Mouse (Mus musculus): Measurements from ENCODE around the gene Igfbp3.

Gene Igfbp3

GRCm38 (mm10) chr11:7212126-7212798, 1.5 kb downstream of the Igfbp3 start:
- no peak for DNase-seq (ENCODE audit: extremely low read depth, low read depth)

GRCm38 (mm10) chr11:7211211-7211610, 2.5 kb downstream of the Igfbp3 start:
- no peak for DNase-seq (ENCODE audit: extremely low read depth, low read depth)

DNA sequence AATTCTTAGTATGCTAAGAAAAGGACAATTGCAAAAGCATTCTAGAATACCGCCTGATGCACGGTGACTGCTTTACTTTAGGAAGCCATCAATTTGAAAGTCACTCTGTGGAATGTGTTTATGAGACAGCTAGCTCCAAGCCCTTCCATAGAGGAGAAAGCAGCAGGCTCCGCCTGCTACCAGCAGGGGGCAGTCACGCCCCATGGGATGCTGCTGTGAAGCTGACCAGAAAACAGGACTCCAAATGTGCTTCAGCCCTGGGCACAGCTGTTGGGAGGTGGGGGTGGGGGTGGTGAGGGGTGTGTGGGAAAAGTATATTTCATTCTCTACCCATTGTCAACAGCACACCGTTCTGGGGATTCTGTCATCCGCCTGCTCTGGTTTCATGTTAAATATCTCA, 3.4 kb downstream of the Igfbp3 start:
- DNase-seq (ENCODE audit: extremely low read depth, low read depth) = no peak

GRCm38 (mm10) chr11:7203846-7204245, 9.9 kb downstream of the Igfbp3 start:
- DNase-seq (ENCODE audit: extremely low read depth, low read depth) = no peak

- no peak for DNase-seq (ENCODE audit: extremely low read depth, low read depth)
Observed at GRCm38 (mm10) chr11:7202206-7202605, 11.5 kb downstream of the Igfbp3 start.

- DNase-seq (ENCODE audit: extremely low read depth, low read depth) = no peak
Observed at GRCm38 (mm10) chr11:7200393-7200783, 13.3 kb downstream of the Igfbp3 start.

GRCm38 (mm10) chr11:7199736-7200392, 13.9 kb downstream of the Igfbp3 start:
- no peak for DNase-seq (ENCODE audit: extremely low read depth, low read depth)

GRCm38 (mm10) chr11:7198481-7199256, 15.1 kb downstream of the Igfbp3 start:
- no peak for DNase-seq (ENCODE audit: extremely low read depth, low read depth)

DNA sequence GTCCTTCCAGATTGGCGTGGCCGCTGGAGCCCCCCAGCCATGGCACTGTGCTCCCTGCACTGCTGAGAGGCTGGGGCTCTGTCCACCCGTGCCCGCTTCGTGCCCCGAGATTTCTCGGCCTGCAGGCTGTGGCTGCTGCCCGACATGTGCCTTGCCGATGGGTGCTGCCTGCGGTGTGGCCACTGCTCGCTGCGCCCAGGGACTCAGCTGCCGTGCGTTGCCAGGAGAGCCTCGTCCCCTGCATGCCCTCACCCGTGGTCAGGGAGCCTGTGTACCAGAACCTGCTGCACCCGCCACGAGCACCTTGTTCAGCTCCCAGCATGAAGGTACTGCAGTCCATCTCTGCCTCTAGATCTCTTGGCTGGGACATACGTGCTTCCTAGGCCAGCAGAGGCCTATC, 15.7 kb downstream of the Igfbp3 start:
- no peak for DNase-seq (ENCODE audit: extremely low read depth, low read depth)

- DNase-seq (ENCODE audit: extremely low read depth, low read depth) = no peak
Observed at GRCm38 (mm10) chr11:7197491-7197941, 16.2 kb downstream of the Igfbp3 start, which contains the start of gene Igfbp1. Igfbp1 (plus strand) TSS chr11:7197782.

- DNase-seq (ENCODE audit: extremely low read depth, low read depth) = no peak
Observed at GRCm38 (mm10) chr11:7195312-7195685, 18.4 kb downstream of the Igfbp3 start.

DNA sequence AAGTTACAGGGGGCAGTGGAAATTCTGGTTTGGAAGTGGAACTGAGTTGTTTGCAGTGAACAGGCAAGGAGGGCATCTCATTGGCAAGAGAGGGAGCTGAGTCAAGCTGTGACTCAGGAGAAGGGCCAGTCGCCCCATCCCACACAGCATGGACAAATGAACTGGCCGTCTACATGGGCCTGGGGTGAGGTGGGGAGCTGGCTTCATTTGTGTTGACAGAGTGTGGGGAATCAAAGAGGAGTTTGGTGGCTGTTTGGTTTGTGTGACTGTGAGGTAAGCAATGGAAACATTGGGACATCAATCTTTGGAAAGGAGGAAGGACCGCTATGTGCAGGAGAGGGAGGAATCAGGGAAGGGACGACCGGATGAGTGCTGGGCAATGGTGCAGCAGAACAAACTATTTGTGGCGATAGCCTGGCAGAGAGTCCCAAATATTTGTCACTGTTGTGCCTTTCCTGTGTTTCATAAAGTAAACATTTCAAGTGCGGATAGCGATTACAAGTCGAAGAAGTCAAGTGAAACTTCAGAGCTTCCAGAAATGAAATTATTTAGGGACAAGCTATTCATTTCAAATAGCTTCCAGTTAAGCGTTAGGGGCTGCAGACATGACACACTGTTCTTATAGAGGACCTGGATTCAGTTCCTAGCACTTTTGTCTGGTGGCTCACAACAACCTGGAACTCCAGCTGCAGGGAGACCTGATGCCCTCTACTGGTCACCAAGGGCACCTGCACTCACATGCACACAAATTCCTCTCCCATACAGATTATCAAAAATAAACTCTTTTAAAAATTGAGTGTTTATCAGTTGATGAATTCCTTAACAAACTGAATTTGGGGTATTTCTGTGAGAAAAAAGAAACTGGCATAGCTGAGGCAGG, 19.1 kb downstream of the Igfbp3 start:
- no peak for DNase-seq (ENCODE audit: extremely low read depth, low read depth)

GRCm38 (mm10) chr11:7193134-7193533, 20.6 kb downstream of the Igfbp3 start:
- DNase-seq (ENCODE audit: extremely low read depth, low read depth) = no peak

DNA sequence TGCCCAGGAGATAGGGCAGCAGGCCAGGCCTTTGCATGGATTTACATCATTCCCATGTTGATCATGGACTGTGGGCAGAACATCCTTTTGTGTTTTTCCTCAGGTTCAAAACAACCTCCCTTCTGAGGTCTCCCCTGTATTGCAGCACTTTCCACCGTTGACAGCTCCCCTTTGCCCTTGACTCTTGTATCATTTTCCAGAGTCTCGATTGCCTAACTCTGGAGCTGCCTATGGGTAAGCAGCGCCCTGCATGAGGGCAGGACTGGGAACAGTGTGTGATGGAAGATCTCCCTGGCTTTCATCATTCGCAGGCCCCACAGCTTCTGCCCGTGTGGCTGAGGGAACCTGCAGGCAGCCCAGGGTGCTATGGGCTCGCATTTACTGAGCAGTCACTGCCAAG, 21.0 kb downstream of the Igfbp3 start:
- no peak for DNase-seq (ENCODE audit: extremely low read depth, low read depth)

- no peak for DNase-seq (ENCODE audit: extremely low read depth, low read depth)
Observed at GRCm38 (mm10) chr11:7188469-7188868, 25.3 kb downstream of the Igfbp3 start, which contains the start of gene Gm11985. Gm11985 (minus strand) TSS chr11:7188569.

DNA sequence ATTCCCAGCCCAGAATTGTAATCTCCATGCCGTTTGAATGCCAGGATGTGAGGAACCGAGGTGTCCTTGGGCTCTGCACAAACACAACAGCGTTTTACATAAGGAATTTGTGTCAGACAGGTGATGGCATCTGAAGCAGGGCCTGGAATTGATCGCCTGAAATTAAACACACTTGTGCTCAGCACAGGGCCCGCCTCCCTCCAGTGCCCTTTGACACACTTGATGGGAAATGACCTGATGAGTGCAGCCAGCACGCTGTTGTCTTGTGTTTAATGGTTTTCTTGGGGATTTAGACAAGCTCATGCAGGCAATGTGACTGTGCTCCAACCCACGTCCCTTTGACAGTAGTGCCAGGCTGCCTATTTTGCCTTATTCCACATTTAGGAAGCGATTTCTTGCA, 26.3 kb downstream of the Igfbp3 start:
- DNase-seq (ENCODE audit: extremely low read depth, low read depth) = no peak

DNA sequence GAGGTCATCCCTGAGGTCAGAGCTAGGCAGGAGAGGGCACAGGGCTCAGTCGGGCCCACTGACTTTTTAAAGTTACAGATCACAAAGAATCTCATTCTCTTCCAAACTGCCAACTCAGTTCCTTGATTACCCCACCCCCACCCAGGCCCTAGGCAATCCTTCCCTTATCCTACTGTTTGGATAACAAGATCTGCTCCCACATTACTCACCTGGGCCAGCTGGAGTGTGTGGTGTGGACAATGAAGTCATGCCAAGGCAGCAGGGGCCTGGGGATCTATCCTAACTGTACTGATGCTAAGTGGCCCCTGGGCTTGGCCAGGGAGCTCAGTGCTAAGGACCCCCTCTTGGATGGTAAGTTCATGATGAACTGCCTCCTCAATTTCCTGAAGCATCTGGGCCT, 29.3 kb downstream of the Igfbp3 start:
- DNase-seq (ENCODE audit: extremely low read depth, low read depth) = no peak

- DNase-seq (ENCODE audit: extremely low read depth, low read depth) = no peak
Observed at GRCm38 (mm10) chr11:7182409-7183042, 31.2 kb downstream of the Igfbp3 start.

DNA sequence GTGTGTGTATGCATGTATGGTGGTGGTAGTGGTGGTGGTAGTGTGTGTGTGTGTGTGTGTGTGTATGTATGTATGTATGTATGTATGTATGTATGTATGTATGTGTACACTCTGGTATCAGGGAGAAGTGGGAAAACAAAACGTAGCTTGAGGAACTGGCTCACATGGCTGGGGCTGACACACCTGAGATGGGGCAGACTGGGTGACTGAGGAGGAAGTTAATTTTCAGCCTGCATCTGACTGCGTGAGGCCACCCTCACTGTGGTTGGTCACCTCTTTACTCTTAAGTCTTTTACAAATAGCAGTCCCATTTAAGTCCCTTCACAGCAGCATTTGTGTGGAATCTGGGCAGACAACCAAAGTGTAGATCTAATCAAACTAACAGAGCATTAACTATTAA, 34.4 kb downstream of the Igfbp3 start:
- no peak for DNase-seq (ENCODE audit: extremely low read depth, low read depth)

DNA sequence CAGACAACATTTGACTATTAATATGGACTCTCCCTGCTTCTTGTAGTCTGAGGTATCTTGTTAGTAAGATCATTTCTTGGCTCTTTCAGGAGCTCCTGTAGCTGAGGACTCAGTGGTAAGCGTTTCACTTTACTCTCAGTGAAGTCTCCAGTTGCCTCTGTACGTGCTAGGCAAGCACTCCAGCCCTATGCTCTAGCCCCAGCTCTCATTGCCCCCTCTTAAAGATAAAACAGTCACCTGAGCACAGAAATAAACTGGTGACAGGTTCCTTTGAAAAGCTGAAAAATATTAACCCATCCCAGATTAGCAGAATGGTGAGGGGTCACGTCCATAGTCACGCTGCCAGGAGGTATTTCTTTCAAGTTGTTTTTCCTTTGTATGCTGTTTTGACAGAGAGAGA, 35.0 kb downstream of the Igfbp3 start:
- no peak for DNase-seq (ENCODE audit: extremely low read depth, low read depth)

GRCm38 (mm10) chr11:7173664-7174063, 40.1 kb downstream of the Igfbp3 start:
- no peak for DNase-seq (ENCODE audit: extremely low read depth, low read depth)

Data from MEL-GATA-1-ER (cell line).